Mouse (Mus musculus): Measurements from ENCODE around the gene C2cd4b. TPM values are rescaled to one million over a fixed set of nuclear protein-coding genes. Genes with fewer than 3 reads are reported as not detected.

The C2cd4b gene
- polyA plus RNA-seq, 1 experiment from 2014 or later: not detected

DNA sequence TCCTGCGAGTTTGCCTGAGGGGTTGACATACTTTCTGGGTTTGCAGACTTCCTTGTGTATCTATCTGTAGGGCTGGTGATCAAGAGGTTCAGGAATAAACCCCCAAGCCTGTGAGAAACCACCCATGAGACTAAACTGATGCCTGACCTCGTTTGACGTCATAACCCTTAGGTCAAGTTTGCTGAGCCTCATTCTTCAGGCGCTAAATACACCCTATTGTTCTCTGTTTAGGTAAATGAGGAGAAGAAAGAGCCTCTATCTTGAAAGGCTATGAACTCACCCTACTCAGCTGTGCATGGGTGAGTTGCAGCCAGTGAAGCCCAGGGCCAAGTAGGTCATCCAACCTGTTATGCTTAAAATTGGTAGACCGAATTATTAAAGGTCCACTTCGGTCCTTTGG lies 23.5 kb downstream of the C2cd4b start:
- TF ChIP-seq EP300 (IDR thresholded peaks at IDR 0.05; ENCODE audit: low read depth): no peak
- no peak for TF ChIP-seq CTCF (IDR thresholded peaks at IDR 0.05; ENCODE audit: low read depth)
- no peak overlapping the region for H3K27ac ChIP-seq (ENCODE audit: low read depth)
- ATAC-seq: no peak
- no peaks in the 10 kb centered on the region for H3K36me3 ChIP-seq (replicated peaks; ENCODE audit: insufficient read depth, low read length)
- H3K9ac ChIP-seq (replicated peaks): no peak overlapping the region
- H3K4me2 ChIP-seq (ENCODE audit: low read depth, low read length): no peak overlapping the region
- H3K4me1 ChIP-seq (ENCODE audit: insufficient read depth): no peaks in the 10 kb centered on the region
- no peak overlapping the region for H3K4me3 ChIP-seq (ENCODE audit: low read depth, low read length)
- H3K9me3 ChIP-seq (ENCODE audit: low read length): peaks cover 4% of the 10 kb centered on the region; the same call in 1 of the 2 replicates
- 67% methylated on average over 6 of the region's 6 CpGs for WGBS (ENCODE audit: insufficient replicate concordance)
- DNase-seq: no peak
- 0 out of 2 replicates have a peak, but pooled peaks cover 6% of the 10 kb centered on the region for H3K27me3 ChIP-seq (ENCODE audit: insufficient read depth, low read length)

DNA sequence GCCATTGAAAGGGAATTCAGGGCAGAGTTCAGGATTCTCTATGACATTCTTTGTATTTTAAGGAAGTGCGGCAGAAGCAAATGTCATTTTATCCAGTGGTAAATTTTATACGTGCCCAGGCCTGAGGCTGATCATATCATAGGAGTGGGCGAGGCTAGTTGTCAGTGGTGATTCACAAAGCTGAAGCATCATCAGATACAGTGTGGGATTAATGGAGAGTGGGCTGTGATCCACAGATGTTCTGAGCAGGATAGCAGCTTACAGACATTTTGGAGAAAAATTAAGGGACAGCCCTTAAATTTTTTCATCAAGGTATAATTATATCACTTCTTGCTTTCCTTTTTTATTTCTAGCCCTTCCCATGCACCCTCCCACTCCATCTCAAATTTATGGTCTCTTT lies 24.2 kb downstream of the C2cd4b start:
- no peak overlapping the region for H3K27ac ChIP-seq (ENCODE audit: low read depth)
- no peak overlapping the region for H3K9ac ChIP-seq (replicated peaks)
- H3K4me1 ChIP-seq (ENCODE audit: insufficient read depth): no peaks in the 10 kb centered on the region
- ATAC-seq (no peak), DNase-seq (no peak)
- peaks cover 4% of the 10 kb centered on the region; the same call in 1 of the 2 replicates for H3K9me3 ChIP-seq (ENCODE audit: low read length)
- H3K4me2 ChIP-seq (ENCODE audit: low read depth, low read length): no peak overlapping the region
- H3K4me3 ChIP-seq (ENCODE audit: low read depth, low read length): no peak overlapping the region
- H3K27me3 ChIP-seq (ENCODE audit: insufficient read depth, low read length): 0 out of 2 replicates have a peak, but pooled peaks cover 6% of the 10 kb centered on the region
- 83% methylated on average over 3 of the region's 3 CpGs for WGBS (ENCODE audit: insufficient replicate concordance)
- H3K36me3 ChIP-seq (replicated peaks; ENCODE audit: insufficient read depth, low read length): no peaks in the 10 kb centered on the region
- TF ChIP-seq CTCF (IDR thresholded peaks at IDR 0.05; ENCODE audit: low read depth) (no peak), EP300 (IDR thresholded peaks at IDR 0.05; ENCODE audit: low read depth) (no peak)

DNA sequence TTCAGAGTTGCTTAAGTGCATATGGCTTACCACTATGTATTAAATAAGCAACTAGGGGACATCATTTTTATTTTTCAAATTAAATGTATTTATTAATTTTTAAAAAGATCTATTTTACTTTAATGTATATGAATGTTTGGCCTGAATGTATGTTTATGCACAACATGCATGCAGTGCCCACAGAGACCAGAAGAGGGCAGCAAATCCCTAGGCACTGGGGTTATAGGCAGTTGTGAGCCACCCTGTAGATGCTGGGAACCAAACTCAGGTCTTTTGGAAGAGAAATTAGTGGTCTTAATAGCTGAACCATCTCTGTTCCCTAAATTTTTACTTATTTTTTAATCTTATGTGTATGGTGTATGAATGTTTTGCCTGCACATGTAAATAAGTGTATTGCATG lies 24.7 kb downstream of the C2cd4b start:
- no peaks in the 10 kb centered on the region for H3K4me1 ChIP-seq (ENCODE audit: insufficient read depth)
- no peak for DNase-seq
- H3K4me3 ChIP-seq (ENCODE audit: low read depth, low read length): no peak overlapping the region
- H3K27ac ChIP-seq (ENCODE audit: low read depth): no peak overlapping the region
- TF ChIP-seq EP300 (IDR thresholded peaks at IDR 0.05; ENCODE audit: low read depth): no peak
- peak; percentile 60 for TF ChIP-seq CTCF (IDR thresholded peaks at IDR 0.05; ENCODE audit: low read depth)
- H3K36me3 ChIP-seq (replicated peaks; ENCODE audit: insufficient read depth, low read length): no peaks in the 10 kb centered on the region
- H3K9me3 ChIP-seq (ENCODE audit: low read length): peaks cover 4% of the 10 kb centered on the region; the same call in 1 of the 2 replicates
- H3K27me3 ChIP-seq (ENCODE audit: insufficient read depth, low read length): 0 out of 2 replicates have a peak, but pooled peaks cover 6% of the 10 kb centered on the region
- no peak overlapping the region for H3K9ac ChIP-seq (replicated peaks)
- ATAC-seq: no peak
- H3K4me2 ChIP-seq (ENCODE audit: low read depth, low read length): no peak overlapping the region

GRCm38 (mm10) chr9:67786311-67786710 lies 27.1 kb downstream of the C2cd4b start:
- ATAC-seq (no peak), DNase-seq (no peak)
- no peak overlapping the region for H3K4me2 ChIP-seq (ENCODE audit: low read depth, low read length)
- H3K27me3 ChIP-seq (ENCODE audit: insufficient read depth, low read length): 0 out of 2 replicates have a peak, but pooled peaks cover 2% of the 10 kb centered on the region
- H3K27ac ChIP-seq (ENCODE audit: low read depth): no peak overlapping the region
- no peaks in the 10 kb centered on the region for H3K4me1 ChIP-seq (ENCODE audit: insufficient read depth)
- WGBS (ENCODE audit: insufficient replicate concordance): 80% methylated on average over 7 of the region's 7 CpGs
- H3K4me3 ChIP-seq (ENCODE audit: low read depth, low read length): no peak overlapping the region
- no peak for TF ChIP-seq EP300 (IDR thresholded peaks at IDR 0.05; ENCODE audit: low read depth)
- TF ChIP-seq CTCF (IDR thresholded peaks at IDR 0.05; ENCODE audit: low read depth): no peak
- peaks cover 4% of the 10 kb centered on the region; the same call in 1 of the 2 replicates for H3K9me3 ChIP-seq (ENCODE audit: low read length)
- H3K9ac ChIP-seq (replicated peaks): no peak overlapping the region
- H3K36me3 ChIP-seq (replicated peaks; ENCODE audit: insufficient read depth, low read length): no peaks in the 10 kb centered on the region

DNA sequence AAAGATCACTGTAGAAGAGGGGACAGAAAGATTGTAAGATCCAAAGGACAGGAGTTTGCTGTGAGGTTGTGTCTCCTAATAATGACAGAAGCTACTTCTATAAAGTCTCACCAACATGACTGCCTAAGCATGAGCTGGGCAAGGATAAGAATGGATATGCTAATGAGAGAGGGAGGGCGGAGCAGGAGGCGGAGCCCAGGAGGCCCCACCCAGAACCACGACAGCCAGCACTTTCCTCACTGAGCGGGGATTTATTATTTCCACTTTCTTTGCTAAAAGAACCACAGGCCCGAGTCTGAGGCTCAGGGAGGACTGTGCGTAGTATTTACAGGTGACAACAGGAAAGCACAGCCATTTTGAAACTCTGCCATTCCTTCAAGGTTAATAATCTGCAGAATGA lies 28.4 kb downstream of the C2cd4b start:
- no peak for TF ChIP-seq EP300 (IDR thresholded peaks at IDR 0.05; ENCODE audit: low read depth)
- no peak for TF ChIP-seq CTCF (IDR thresholded peaks at IDR 0.05; ENCODE audit: low read depth)
- DNase-seq (no peak), ATAC-seq (no peak)
- Histone ChIP-seq H3K27me3 (ENCODE audit: insufficient read depth, low read length) (no peaks in the 10 kb centered on the region), H3K36me3 (replicated peaks; ENCODE audit: insufficient read depth, low read length) (no peaks in the 10 kb centered on the region), H3K4me3 (ENCODE audit: low read depth, low read length) (no peak overlapping the region), H3K27ac (ENCODE audit: low read depth) (no peak overlapping the region), H3K9me3 (ENCODE audit: low read length) (peaks cover 4% of the 10 kb centered on the region; the same call in 1 of the 2 replicates), H3K4me2 (ENCODE audit: low read depth, low read length) (no peak overlapping the region), H3K4me1 (ENCODE audit: insufficient read depth) (no peaks in the 10 kb centered on the region), H3K9ac (replicated peaks) (no peak overlapping the region)
- WGBS (ENCODE audit: insufficient replicate concordance): 58% methylated on average over 6 of the region's 6 CpGs

DNA sequence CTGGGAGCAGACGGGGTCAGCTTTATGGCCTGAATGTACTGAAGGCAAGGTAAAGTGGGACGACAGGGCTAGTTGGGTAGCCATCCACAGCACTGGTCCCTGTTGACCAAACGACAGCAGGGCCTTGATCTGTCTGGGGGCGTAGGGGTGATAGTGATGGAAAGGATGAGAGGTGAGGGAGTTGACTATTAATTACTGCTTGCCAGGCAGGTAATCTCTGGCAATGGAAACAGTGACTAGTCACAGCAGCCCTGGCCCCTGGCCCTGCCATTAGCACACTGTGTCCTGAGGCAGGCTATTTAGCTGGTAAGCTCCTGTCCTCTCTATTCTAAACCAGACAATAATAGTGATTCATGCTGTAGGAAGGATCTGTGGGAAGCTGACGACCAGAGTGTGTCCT lies 33.2 kb downstream of the C2cd4b start:
- no peak overlapping the region for H3K4me3 ChIP-seq (ENCODE audit: low read depth, low read length)

DNA sequence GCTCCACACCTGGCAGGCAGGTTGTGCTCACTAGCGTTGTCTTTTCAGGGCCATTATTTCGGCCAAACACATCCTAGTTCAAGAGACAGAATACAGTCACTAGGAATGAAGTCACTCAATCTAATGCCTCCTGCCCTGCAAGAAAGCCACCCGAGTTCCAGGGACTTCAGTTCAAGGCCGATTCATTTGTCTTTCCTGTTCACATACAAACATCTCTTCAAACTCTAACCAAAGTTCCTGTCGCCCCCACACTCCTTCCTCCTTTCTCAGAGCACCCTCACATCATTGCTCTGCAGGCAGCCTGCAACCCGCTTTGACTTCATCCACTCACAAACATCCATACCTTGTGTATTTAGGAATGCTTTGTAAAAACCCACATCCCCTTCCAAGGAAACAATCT lies 34.3 kb downstream of the C2cd4b start:
- WGBS (ENCODE audit: insufficient replicate concordance): 34% methylated on average over 6 of the region's 6 CpGs
- DNase-seq (no peak), ATAC-seq (no peak)
- TF ChIP-seq CTCF (IDR thresholded peaks at IDR 0.05; ENCODE audit: low read depth): no peak
- TF ChIP-seq EP300 (IDR thresholded peaks at IDR 0.05; ENCODE audit: low read depth): no peak
- Histone ChIP-seq H3K4me3 (ENCODE audit: low read depth, low read length) (no peak overlapping the region), H3K27me3 (ENCODE audit: insufficient read depth, low read length) (peaks cover 8% of the 10 kb centered on the region; the same call in 1 of the 2 replicates), H3K9me3 (ENCODE audit: low read length) (no peaks in the 10 kb centered on the region), H3K36me3 (replicated peaks; ENCODE audit: insufficient read depth, low read length) (no peaks in the 10 kb centered on the region), H3K27ac (ENCODE audit: low read depth) (no peak overlapping the region), H3K9ac (replicated peaks) (no peak overlapping the region), H3K4me2 (ENCODE audit: low read depth, low read length) (no peak overlapping the region), H3K4me1 (ENCODE audit: insufficient read depth) (no peaks in the 10 kb centered on the region)

More for the DNA sequence above, 33.2 kb downstream of the C2cd4b start:
- no peak overlapping the region for H3K27ac ChIP-seq (ENCODE audit: low read depth)
- no peak for ATAC-seq
- WGBS (ENCODE audit: insufficient replicate concordance): 58% methylated on average over 5 of the region's 5 CpGs
- no peak for DNase-seq
- TF ChIP-seq CTCF (IDR thresholded peaks at IDR 0.05; ENCODE audit: low read depth): no peak
- TF ChIP-seq EP300 (IDR thresholded peaks at IDR 0.05; ENCODE audit: low read depth): no peak
- peaks cover 8% of the 10 kb centered on the region; the same call in 1 of the 2 replicates for H3K27me3 ChIP-seq (ENCODE audit: insufficient read depth, low read length)
- H3K4me1 ChIP-seq (ENCODE audit: insufficient read depth): no peaks in the 10 kb centered on the region
- no peaks in the 10 kb centered on the region for H3K9me3 ChIP-seq (ENCODE audit: low read length)
- no peaks in the 10 kb centered on the region for H3K36me3 ChIP-seq (replicated peaks; ENCODE audit: insufficient read depth, low read length)
- H3K4me2 ChIP-seq (ENCODE audit: low read depth, low read length): no peak overlapping the region
- H3K9ac ChIP-seq (replicated peaks): no peak overlapping the region
